Mouse (Mus musculus): ENCODE data around the gene Rprd2. TPM values are rescaled to one million over a fixed set of nuclear protein-coding genes. Genes with fewer than 3 reads are reported as not detected.
"Not testable (repeated sequence)": the region's sequence is repeated elsewhere in the genome, so short reads cannot be mapped to it uniquely, and the experiment has no call there.

Gene Rprd2
- polyA plus RNA-seq, 1 experiment from 2014 or later = 21.0 TPM

- WGBS = 69% methylated on average over 2 of the region's 2 CpGs
- Histone ChIP-seq H3K9me3 (replicated peaks; ENCODE audit: control insufficient read depth, low read length, poor library complexity, severe bottlenecking) (no peaks in the 10 kb centered on the region), H3K27me3 (ENCODE audit: control insufficient read depth, insufficient read depth, low read depth, low read length) (no peaks in the 10 kb centered on the region), H3K9ac (ENCODE audit: low read depth, low read length) (no peak overlapping the region), H3K36me3 (ENCODE audit: control insufficient read depth, insufficient read depth, low read length) (peaks cover 16% of the 10 kb centered on the region; the same call in 1 of the 2 replicates), H3K4me2 (ENCODE audit: low read length) (no peak overlapping the region), H3K27ac (ENCODE audit: low read length) (no peak overlapping the region), H3K4me1 (ENCODE audit: control insufficient read depth, insufficient read depth, low read length) (no peaks in the 10 kb centered on the region; the same call in 1 of the 2 replicates), H3K4me3 (ENCODE audit: low read depth, low read length) (no peak overlapping the region)
- ATAC-seq = no peak
Measured at GRCm38 (mm10) chr3:95826275-95826674, 7.6 kb upstream of the Rprd2 start.

- no peaks in the 10 kb centered on the region for H3K9me3 ChIP-seq (replicated peaks; ENCODE audit: control insufficient read depth, low read length, poor library complexity, severe bottlenecking)
- H3K36me3 ChIP-seq (ENCODE audit: control insufficient read depth, insufficient read depth, low read length) = no peaks in the 10 kb centered on the region
- peaks cover 25% of the 10 kb centered on the region for H3K4me1 ChIP-seq (ENCODE audit: control insufficient read depth, insufficient read depth, low read length)
- H3K4me3 ChIP-seq (ENCODE audit: low read depth, low read length) = peak overlapping the region; percentile 62
- peak overlapping the region; percentile 66 for H3K4me2 ChIP-seq (ENCODE audit: low read length)
- H3K9ac ChIP-seq (ENCODE audit: low read depth, low read length) = peak overlapping the region; percentile 69
- peak overlapping the region; percentile 99 for H3K27ac ChIP-seq (ENCODE audit: low read length)
- no peaks in the 10 kb centered on the region for H3K27me3 ChIP-seq (ENCODE audit: control insufficient read depth, insufficient read depth, low read depth, low read length)
- WGBS = 38% methylated on average over 10 of the region's 10 CpGs
- peak; percentile 8; the same call in 1 of the 2 replicates for ATAC-seq
Measured at GRCm38 (mm10) chr3:95820046-95821010, 1.7 kb upstream of the Rprd2 start.

GRCm38 (mm10) chr3:95819351-95819985, 805 bp upstream of the Rprd2 start:
- Histone ChIP-seq H3K4me2 (ENCODE audit: low read length) (peak overlapping the region; percentile 66), H3K9ac (ENCODE audit: low read depth, low read length) (peak overlapping the region; percentile 69), H3K27me3 (ENCODE audit: control insufficient read depth, insufficient read depth, low read depth, low read length) (no peaks in the 10 kb centered on the region), H3K9me3 (replicated peaks; ENCODE audit: control insufficient read depth, low read length, poor library complexity, severe bottlenecking) (no peaks in the 10 kb centered on the region), H3K27ac (ENCODE audit: low read length) (peak overlapping the region; percentile 100), H3K36me3 (ENCODE audit: control insufficient read depth, insufficient read depth, low read length) (no peaks in the 10 kb centered on the region), H3K4me3 (ENCODE audit: low read depth, low read length) (peak overlapping the region; percentile 62), H3K4me1 (ENCODE audit: control insufficient read depth, insufficient read depth, low read length) (peaks cover 26% of the 10 kb centered on the region)
- under 1% methylated on average over 49 of the region's 49 CpGs for WGBS
- ATAC-seq = peak; percentile 97

- no peak for ATAC-seq
- H3K4me2 ChIP-seq (ENCODE audit: low read length) = peak overlapping the region; percentile 72
- H3K4me1 ChIP-seq (ENCODE audit: control insufficient read depth, insufficient read depth, low read length) = peaks cover 26% of the 10 kb centered on the region
- WGBS = under 1% methylated on average over 21 of the region's 21 CpGs
- peak overlapping the region; percentile 100 for H3K27ac ChIP-seq (ENCODE audit: low read length)
- H3K4me3 ChIP-seq (ENCODE audit: low read depth, low read length) = peak overlapping the region; percentile 62
- H3K9me3 ChIP-seq (replicated peaks; ENCODE audit: control insufficient read depth, low read length, poor library complexity, severe bottlenecking) = no peaks in the 10 kb centered on the region
- H3K9ac ChIP-seq (ENCODE audit: low read depth, low read length) = peak overlapping the region; percentile 98
- no peaks in the 10 kb centered on the region for H3K27me3 ChIP-seq (ENCODE audit: control insufficient read depth, insufficient read depth, low read depth, low read length)
- H3K36me3 ChIP-seq (ENCODE audit: control insufficient read depth, insufficient read depth, low read length) = no peaks in the 10 kb centered on the region
Measured at GRCm38 (mm10) chr3:95818026-95818511, 594 bp downstream of the Rprd2 start.

- peak overlapping the region; percentile 1; the same call in 1 of the 2 replicates for H3K4me3 ChIP-seq (ENCODE audit: low read depth, low read length)
- H3K4me2 ChIP-seq (ENCODE audit: low read length) = peak overlapping the region; percentile 40
- no peak for ATAC-seq
- peaks cover 26% of the 10 kb centered on the region for H3K4me1 ChIP-seq (ENCODE audit: control insufficient read depth, insufficient read depth, low read length)
- no peaks in the 10 kb centered on the region for H3K36me3 ChIP-seq (ENCODE audit: control insufficient read depth, insufficient read depth, low read length)
- no peak overlapping the region for H3K9ac ChIP-seq (ENCODE audit: low read depth, low read length)
- H3K27ac ChIP-seq (ENCODE audit: low read length) = no peak overlapping the region
- no peaks in the 10 kb centered on the region for H3K27me3 ChIP-seq (ENCODE audit: control insufficient read depth, insufficient read depth, low read depth, low read length)
- H3K9me3 ChIP-seq (replicated peaks; ENCODE audit: control insufficient read depth, low read length, poor library complexity, severe bottlenecking) = no peaks in the 10 kb centered on the region
- 92% methylated on average over 3 of the region's 3 CpGs for WGBS
Measured at GRCm38 (mm10) chr3:95816681-95817080, 2.0 kb downstream of the Rprd2 start.

- H3K9me3 ChIP-seq (replicated peaks; ENCODE audit: control insufficient read depth, low read length, poor library complexity, severe bottlenecking) = no peaks in the 10 kb centered on the region
- no peaks in the 10 kb centered on the region for H3K27me3 ChIP-seq (ENCODE audit: control insufficient read depth, insufficient read depth, low read depth, low read length)
- no peak overlapping the region for H3K4me3 ChIP-seq (ENCODE audit: low read depth, low read length)
- H3K27ac ChIP-seq (ENCODE audit: low read length) = no peak overlapping the region
- no peak for ATAC-seq
- 61% methylated on average over 2 of the region's 2 CpGs for WGBS
- no peak overlapping the region for H3K4me2 ChIP-seq (ENCODE audit: low read length)
- H3K36me3 ChIP-seq (ENCODE audit: control insufficient read depth, insufficient read depth, low read length) = peaks cover 3% of the 10 kb centered on the region; the same call in 1 of the 2 replicates
- H3K4me1 ChIP-seq (ENCODE audit: control insufficient read depth, insufficient read depth, low read length) = no peaks in the 10 kb centered on the region; the same call in 1 of the 2 replicates
- H3K9ac ChIP-seq (ENCODE audit: low read depth, low read length) = no peak overlapping the region
Measured at GRCm38 (mm10) chr3:95808384-95808783, 10.3 kb downstream of the Rprd2 start.

- not testable (repeated sequence) for H3K36me3 ChIP-seq (ENCODE audit: control insufficient read depth, insufficient read depth, low read length); H3K4me3 ChIP-seq (ENCODE audit: low read depth, low read length); H3K27ac ChIP-seq (ENCODE audit: low read length); H3K4me1 ChIP-seq (ENCODE audit: control insufficient read depth, insufficient read depth, low read length); H3K9ac ChIP-seq (ENCODE audit: low read depth, low read length); H3K9me3 ChIP-seq (replicated peaks; ENCODE audit: control insufficient read depth, low read length, poor library complexity, severe bottlenecking); H3K4me2 ChIP-seq (ENCODE audit: low read length); ATAC-seq; H3K27me3 ChIP-seq (ENCODE audit: control insufficient read depth, insufficient read depth, low read depth, low read length)
- 98% methylated on average over 3 of the region's 6 CpGs for WGBS
Measured at GRCm38 (mm10) chr3:95807630-95808029, 11.0 kb downstream of the Rprd2 start.

- ATAC-seq = no peak
- no peaks in the 10 kb centered on the region for H3K9me3 ChIP-seq (replicated peaks; ENCODE audit: control insufficient read depth, low read length, poor library complexity, severe bottlenecking)
- 97% methylated on average over 1 of the region's 1 CpGs for WGBS
- no peak overlapping the region for H3K4me2 ChIP-seq (ENCODE audit: low read length)
- H3K4me3 ChIP-seq (ENCODE audit: low read depth, low read length) = no peak overlapping the region
- H3K9ac ChIP-seq (ENCODE audit: low read depth, low read length) = no peak overlapping the region
- no peak overlapping the region for H3K27ac ChIP-seq (ENCODE audit: low read length)
- no peaks in the 10 kb centered on the region for H3K4me1 ChIP-seq (ENCODE audit: control insufficient read depth, insufficient read depth, low read length)
- peaks cover 3% of the 10 kb centered on the region; the same call in 1 of the 2 replicates for H3K36me3 ChIP-seq (ENCODE audit: control insufficient read depth, insufficient read depth, low read length)
- no peaks in the 10 kb centered on the region for H3K27me3 ChIP-seq (ENCODE audit: control insufficient read depth, insufficient read depth, low read depth, low read length)
Measured at GRCm38 (mm10) chr3:95806677-95807076, 12.0 kb downstream of the Rprd2 start.
